Mouse (Mus musculus): ENCODE measurements around the gene Cfap74.
"Not testable (repeated sequence)": the region's sequence is repeated elsewhere in the genome, so short reads cannot be mapped to it uniquely, and the experiment has no call there.

Gene Cfap74

DNA sequence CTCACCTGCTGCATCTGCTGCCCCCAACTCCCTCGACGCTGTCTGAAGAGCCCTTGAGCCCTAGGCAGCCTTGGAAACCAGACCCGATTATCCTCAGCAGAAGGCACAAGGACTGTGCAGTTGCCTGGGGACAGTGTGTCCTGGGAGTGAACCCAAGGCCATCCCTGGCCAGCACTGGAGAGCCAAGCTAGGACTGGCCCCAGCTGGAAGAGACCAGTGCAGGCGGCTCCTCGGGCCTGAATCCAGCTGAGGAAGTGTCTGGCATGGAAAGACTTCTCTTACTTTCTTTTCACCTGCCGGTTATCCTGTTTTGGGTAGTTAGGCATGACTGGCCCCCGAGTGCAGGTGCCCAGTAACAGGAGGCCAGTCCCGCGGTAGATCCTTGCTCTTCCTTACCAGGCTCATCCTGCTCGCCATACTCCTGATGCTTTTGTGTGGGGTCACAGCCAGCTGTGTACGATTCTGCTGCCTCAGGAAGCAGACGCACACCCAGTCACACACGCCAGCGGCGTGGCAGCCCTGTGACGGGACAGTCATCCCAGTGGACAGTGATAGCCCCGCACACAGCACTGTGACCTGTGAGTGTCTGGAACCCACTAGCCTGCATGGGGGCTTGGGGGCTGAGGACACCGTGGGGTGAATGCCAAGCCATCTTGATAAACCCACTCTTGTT is 60.7 kb downstream of the Cfap74 start:
- DNase-seq (ENCODE audit: low read depth, low spot score): no peak

DNA sequence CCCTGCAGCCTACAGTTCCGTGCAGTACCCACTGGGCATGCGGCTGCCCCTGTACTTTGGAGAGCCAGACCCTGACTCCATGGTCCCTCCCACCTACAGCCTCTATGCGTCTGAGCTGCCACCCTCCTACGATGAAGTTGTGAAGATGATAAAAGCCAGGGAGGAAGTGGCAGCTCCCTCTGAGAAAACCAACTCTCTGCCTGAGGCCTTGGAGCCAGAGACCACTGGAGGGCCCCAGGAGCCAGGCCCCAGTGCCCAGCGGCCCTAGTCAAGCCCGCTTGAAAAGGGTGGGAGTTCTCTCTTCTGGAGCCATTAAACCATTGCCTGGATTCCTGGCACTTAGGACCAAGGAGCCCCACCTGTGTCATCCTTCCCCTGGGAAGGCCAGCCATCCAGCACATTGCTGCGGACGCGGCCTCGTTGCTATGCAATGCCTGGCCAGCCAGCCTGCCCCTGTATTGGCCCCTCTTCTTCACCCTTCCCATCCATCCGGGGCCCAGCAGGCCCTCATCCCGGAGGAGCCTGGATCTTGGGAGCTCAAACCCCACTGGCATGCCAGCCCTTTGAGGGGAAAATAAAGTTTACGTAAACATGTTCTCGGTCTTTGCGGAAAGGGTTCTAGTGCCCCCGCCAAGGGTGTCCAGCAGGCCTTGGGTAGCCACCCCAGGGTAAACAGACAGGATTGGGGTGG is 61.4 kb downstream of the Cfap74 start:
- DNase-seq (ENCODE audit: low read depth, low spot score): no peak

DNA sequence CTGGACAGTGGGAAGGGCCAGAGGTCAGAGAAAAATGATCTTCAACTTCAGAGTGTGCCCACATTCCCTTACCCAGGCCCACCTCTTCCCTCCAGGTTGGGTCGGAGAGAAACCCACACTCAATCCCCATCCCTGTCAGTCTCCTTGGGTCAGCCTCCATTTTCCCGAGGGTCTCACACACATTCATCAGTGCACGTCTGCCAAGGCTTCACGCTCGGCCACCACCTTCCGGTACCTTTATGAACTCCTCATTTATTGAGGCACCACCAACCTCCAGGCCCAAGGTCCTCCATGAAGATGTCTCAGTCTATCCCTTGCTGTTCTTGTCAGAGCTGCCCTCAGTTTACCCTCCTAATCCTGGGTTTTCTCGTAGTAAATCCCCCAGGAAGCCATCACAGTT is 62.0 kb downstream of the Cfap74 start:
- DNase-seq (ENCODE audit: low read depth, low spot score): no peak

DNA sequence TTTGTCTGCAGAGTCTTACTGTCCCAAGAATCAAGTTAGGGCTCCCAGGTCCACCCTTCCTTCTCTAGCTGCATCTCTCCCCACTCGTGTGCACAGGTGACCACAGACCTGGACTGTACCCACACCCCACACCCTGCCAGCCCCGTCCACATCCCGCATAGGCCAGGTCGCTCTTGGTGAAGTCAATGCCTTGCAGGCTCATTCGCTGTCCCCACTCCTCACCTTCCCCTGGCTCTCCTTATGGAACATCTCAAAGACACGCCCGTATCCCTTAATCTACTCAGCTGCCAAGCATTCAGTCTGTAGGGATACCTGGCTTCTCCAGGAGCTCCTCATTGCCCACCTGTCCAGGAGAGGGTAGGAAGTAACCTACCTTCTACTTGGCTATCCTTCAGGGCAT is 62.4 kb downstream of the Cfap74 start:
- DNase-seq (ENCODE audit: low read depth, low spot score): no peak

DNA sequence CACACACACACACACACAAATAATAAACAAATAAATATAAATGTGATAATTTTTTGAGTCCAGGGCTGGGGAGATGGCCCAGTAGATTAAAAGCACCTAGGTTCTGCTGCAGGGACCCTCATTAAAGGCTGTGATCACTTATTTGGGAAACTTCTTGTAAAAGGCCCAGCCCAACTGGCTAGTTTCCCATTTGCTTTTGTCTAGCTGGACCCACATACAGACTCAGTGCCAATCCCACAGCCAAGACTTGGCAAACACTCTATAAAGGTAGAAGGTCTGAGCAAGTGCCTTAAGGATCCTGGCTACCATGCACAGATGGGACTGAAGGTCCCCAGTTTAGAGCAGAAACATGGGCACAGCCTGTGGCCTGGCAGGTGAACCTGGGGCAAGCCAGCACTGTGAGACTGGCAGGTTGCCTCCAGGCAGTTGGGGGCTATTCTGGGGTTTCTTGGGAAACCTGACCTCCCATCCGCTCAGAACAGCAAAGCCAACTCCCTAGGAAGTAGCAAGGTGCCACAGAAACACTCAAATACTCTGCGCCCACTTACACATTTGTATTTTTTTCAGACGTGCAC is 63.8 kb downstream of the Cfap74 start:
- DNase-seq (ENCODE audit: low read depth, low spot score): no peak

DNA sequence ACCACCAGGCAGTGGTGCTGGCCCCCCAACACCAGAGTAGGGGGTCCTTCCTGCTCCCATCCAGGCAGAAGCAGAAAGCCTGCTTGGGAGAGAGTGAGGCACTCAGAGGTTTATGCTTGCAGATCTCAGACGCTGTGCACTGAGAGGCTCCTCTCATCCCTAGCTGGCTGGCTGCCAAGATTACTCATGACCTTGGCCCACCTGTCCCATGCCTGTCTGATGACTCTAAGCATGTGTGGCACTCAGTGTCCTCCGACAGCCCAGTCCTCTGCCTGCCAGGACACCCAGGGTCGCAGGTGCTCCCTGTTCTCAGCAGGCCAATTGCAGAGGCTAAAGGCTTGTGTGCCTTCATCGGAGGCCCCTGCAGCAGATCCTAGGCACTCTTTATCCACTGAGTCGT is 64.3 kb downstream of the Cfap74 start:
- no peak for DNase-seq (ENCODE audit: low read depth, low spot score)

DNA sequence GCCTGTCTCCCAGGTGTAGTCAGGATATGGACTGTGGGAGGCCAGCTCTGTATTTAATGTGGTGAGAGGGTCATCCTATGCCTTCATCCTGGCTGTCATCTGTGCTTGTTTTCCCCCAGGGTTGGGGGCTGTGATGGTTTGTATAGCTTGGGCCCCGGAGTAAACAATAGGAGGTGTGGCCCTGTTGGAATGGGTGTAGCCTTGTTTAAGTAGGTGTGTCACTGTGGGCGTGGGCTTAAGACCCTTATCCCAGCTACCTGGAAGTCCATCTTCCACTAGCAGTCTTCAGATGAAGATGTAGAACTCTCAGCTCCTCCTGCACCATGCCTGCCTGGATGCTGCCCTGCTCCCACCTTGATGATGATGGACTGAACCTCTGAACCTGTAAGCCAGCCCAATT is 64.8 kb downstream of the Cfap74 start:
- DNase-seq (ENCODE audit: low read depth, low spot score): not testable (repeated sequence)

DNA sequence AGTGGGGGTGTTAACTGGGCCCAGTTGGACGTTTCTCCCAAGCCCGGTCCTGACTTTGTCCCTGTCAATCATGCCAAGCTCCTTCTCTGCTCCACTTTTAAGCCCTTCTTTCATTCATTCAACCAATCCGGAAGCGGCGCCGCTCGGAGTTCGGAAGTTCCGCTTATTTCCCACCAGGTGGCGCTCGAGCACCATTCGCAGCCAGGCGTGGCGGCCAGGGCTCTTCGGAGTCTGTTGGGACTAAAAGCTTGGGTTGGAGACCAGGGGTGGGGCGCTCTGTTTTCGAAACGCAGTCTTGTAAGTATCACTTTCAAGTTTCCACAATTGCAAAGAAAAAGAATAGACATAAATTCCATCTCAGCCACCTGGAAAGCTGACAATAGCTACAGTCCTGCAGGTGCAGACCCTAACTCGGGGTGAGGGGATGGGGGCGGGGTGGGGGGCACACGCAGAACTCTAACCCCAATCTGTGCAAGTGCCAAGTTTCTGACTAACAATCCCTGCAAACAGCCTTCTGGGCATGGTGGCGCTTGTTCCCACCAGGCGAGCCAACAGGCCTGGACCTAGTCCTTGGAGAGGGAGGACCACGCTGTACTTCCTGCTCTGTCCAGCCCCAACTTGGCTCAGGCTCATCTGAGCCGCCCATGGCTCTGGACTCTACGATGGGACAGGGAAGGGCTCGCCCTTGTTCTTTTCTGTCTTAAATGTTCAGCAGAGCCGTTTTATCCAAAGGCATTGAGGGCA is 72.6 kb downstream of the Cfap74 start:
- DNase-seq (ENCODE audit: low read depth, low spot score): peak; percentile 91

DNA sequence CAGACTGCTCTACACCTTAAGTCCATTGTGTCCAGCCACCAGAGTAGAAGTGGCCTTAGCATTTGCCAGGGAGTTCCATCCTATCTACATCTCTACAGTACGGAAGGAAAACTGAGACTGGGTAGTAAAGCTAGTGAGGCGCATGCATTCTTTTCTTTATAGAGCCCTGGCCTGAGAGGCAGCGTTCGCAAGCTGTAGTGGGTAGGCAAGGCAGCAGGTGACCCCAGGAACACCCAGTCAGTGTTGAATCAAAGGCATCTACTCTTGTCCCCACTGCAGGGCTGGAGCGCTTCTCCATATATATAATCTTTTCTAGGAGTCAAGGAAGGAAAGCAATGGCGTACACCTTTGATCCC is 73.1 kb downstream of the Cfap74 start:
- DNase-seq (ENCODE audit: low read depth, low spot score): no peak

DNA sequence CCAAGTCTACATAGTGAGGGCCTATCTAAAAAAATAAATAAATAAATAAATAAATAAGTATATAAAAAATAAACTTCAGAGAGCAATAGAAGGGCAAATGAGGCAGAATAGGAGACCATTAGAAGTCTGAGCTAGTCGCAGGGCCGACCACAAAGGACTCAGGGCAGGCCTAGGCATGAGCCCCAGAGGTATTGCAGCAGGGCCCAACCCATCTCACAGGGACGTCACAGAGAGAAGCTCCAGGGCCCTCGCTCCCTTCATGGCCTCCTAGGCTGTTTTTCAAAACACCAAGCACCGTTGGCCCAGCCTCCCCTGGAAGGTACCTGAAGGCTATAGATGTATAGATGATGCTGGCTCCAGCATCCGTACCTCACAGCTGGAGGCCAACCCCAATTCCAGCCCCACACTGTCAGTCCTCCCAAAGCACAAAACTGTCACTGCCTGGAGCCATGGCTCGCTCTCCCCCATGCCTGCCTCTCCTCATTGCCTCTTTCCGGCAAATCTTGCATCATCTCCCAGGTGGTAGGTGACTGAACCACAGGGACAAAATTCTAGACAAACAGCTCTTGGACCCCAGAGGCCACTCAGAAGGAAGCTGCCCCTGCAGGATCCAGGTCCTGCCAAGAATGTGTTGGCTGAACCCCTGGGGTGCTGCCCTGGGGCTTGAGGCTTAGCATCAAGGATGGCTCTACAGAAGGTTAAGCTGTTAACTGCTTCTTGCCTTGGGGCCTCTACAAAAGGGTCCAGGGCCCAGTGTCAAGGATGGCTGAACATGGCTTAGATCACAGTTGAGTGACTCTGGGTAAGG is 73.9 kb downstream of the Cfap74 start:
- no peak for DNase-seq (ENCODE audit: low read depth, low spot score)

DNA sequence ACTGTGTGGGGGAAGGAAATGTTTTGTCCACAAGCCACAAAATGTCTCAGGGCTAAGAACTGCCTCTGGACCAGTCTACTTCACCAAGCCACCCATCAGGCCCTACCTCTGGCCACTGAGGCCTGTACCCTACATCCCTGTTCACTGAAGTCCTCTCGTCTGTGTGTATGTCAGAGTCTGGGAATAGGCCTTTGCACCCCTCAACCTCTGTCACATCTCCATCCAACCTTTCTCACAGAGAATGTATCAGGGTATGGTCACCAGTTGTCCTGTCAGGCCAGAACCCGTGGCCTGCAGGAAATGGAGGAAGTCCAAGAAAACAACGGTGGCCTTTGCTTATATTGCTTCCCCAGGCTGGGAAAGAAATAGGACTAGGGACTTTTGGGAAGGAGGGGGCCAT is 76.5 kb downstream of the Cfap74 start:
- DNase-seq (ENCODE audit: low read depth, low spot score): no peak

DNA sequence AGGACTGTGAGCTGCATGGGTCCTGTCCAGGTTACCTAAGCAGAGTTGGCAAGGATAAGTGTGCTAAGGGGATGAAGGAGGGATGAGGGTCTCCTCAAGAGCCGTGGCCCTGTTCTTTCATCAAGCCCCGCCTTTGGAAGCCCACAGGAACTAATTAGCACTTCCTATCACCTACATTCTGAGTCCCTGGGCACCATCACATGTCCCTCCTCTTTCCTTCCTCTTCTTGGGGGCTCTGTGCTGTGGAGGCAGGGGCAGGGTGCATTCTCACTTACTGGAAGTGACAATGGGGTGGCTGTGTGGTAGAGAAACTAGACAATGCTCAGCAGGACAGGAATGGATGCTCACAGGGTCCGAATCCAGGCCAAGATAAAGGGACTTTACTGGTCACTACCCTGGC is 78.8 kb downstream of the Cfap74 start:
- no peak for DNase-seq (ENCODE audit: low read depth, low spot score)

DNA sequence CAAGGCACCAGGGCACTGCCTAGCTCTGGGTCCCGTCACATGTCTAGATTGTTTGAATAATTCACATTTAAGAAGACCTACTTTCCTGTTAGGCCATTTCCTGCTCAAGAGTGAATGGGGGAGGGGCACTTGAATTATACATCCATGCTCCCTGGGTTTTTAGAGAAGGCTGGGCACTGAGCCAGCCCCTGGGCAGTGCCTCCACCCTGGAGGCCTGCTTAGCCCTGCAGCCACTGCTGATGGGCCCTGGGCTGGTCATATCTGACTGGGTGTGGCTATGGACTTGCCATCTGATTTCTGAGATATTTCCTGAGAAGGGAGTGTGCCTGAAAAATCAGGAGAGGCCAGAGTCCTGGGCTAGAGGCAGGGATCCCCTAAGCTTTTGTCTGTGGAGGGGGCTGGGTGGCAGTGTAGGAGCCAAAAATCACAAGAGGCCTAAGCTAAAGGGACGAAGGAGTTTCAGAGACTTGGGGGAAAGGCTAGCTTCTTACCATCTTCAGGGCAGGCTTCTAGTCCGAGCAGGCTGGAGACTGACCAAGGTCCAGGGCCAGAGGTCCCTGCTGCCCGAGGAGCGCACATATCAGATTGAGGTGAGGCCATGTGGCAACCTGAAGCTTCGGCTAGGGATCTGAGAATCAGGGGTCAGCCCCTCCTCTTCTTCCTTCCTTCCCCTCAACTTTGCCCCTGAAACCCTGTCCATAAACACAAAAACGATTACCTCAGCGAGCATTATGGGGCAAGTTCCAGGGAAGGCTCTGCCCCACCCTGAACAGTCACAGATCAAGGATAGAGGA is 79.4 kb downstream of the Cfap74 start:
- no peak for DNase-seq (ENCODE audit: low read depth, low spot score)

DNA sequence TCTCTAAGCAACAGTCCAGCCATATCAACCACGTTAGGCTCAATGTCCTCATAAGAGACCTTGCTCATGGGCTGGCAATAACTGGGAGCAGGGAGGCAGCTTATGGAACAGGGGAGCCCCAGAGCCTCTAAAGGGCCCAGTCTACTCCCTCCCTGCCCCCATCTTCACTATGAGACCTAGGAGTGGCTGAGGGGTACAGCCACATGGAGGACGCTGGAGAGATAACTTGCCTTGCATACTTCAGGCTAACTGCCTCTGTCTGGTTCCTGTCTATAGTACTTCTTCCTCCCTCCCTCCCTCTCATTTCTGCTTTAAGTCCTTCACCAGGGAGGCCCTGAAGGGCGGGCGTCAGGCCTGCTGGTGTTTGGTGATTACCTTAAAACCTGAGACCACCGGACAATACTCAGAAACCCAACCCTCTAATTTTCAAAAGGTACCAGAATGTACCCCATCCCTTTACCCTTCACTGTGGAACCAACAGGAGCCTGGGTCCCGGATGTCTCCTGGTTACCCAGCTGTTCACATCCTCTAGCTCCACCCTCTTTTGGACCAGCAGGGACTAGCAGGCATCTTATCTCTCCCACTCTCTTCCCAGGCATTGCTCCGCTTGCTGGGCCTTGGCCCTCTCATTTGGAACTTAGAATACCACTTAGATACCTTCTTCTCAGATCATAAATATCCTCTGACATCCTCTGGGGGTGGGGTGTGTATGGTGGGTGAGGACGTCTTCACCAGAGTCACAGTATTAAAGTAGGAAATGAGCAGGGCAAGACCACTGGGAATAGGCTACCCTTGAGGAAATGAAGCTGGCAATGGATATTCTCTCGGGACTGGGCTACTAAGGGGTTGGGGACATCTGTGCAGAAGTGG is 80.3 kb downstream of the Cfap74 start:
- no peak for DNase-seq (ENCODE audit: low read depth, low spot score)

DNA sequence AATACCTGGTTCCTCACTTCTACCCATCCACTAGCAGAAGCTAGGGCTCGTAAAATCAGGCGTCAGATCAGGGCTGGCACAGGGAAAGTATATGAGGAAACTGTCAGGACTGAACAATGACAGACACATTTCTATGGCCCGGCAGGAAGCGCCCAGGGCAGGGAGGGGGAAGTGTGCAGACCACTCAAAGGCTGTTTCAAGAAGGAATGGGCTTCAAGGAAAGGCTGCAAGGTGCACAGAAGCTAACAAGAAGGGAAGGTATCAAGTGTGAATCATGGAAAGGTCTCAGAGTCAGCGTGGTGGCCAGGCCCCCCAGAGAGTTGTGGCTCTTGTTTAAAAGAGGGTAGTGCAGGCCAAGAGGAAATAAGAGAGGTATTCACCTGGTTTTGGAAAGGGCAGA is 81.5 kb downstream of the Cfap74 start:
- DNase-seq (ENCODE audit: low read depth, low spot score): no peak

DNA sequence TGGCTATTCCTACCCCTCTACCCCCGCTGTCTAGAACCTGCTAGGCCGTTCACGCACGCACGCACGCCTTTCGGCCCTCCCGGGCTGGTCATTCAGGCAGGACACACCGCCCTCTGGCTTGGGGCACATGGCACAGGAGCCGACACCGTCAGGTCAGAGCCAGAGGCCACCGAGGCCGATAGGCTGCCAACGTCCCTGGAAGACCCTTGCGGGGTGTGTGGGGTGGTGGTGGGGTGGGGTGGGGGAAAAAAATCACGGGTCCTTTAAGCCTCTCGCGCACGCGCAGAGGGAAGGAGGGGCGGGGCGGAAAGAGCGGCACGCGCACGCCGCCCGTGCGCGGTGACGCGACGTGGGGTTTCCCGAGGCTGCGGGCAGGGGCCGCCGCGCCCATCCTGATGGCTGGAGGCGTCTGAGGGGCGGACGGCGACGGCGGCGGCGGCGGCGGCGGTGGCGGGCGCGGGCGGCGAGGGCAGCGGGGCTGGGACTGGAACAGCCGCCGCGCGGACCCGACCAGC is 82.1 kb downstream of the Cfap74 start, which contains the start of gene Gnb1:
Gene Gnb1, plus strand, starts transcription at position 372 of the 515 bp plus-strand sequence.
- DNase-seq (ENCODE audit: low read depth, low spot score): peak; percentile 97

DNA sequence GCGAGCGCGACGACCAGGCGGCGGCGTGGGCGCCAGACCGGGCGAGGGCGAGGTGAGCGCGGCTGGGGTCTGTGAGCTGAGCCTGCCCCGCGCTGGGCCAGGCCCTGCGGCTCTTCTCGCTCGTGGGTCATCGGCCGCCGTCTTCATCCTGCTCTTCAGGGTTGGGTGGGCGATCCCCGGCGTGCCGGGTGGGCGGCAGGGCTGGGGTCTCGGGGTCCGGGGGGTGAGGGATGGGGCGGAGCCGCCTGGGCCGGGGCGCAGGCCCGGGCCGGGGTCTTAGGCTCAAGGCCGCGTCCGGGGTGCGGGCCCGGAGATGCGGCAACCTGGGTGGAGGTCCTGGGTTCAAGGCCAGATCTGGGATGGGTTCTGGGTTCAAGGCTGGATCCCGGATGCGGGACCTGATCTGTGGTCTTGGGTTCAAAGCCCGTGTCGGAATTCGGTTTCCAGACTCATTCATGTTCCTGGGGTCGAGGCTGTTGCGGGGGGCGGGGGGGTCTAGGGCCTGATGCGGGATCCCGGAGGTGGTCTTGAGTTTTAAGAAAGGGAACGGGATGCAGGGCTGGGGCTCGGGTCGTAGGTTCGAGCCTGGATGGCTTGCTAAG is 82.6 kb downstream of the Cfap74 start:
- no peak for DNase-seq (ENCODE audit: low read depth, low spot score)

DNA sequence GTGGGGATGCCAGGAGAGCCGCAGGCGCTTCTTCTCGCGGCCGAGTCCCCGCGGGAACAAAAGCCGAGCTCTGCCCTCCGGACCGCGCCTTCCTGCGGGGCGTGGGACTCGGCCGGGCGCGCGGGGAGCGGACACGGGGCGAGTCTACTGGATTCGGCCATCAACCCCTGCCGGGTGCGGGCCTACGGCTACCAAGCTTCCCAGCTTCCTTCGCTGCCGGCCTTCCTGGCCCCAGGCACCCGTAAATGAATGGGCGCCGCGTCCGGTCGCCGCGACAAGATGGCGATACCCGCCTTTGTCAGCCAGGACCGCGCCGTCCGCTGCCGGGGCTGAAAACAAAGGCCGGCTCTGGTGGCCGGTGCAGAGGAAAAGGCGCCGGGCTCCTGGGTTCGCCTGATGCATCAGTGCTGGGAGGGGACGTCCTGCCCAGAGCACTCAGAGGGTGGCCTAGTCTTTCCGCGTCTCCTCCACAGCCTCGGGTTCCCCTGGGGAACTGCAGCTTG is 83.2 kb downstream of the Cfap74 start:
- DNase-seq (ENCODE audit: low read depth, low spot score): peak; percentile 62

DNA sequence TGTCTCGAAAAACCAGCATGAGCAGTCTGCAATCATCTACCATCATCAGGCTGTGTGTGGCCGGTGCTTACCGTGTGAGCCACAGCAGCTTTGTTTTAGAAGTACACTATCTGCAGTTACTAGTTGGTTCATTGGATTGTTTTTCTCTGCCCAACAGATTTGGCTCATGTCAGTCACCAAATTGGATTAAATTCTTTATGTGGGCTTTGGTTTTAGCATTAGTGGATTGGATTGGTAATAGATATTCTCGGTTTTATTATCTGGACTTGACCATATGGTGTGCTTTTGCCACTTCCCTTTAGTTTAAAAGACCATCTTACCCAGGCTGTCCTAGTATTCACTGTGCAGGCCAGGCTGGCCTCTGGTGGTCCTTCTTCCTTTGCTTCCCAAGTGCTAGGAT is 85.9 kb downstream of the Cfap74 start:
- DNase-seq (ENCODE audit: low read depth, low spot score): no peak
